Mouse (Mus musculus): ENCODE data around the gene Acmsd.

DNA sequence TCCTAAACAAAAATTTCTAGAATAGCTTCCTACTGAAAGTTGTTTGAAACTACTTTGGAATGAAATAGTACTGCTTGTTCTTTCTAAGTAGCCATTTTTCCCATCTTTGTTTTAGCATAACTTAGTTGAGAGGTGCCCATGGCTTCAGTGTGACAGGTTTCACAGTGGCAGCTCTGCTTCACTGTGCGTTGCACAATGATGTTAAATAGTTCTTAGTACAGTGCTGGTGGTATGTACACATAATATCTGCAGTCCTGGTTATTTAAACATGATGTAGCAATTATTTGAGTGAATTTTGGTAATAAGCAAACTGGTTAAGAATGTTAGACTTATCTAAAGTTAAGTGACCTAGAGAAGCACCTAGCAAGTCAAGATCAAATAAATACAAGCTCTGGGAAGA, 64.2 kb downstream of the Acmsd start:
- TF ChIP-seq CTCF (IDR thresholded peaks at IDR 0.05; ENCODE audit: borderline replicate concordance, insufficient read depth, low read length), result no peak
- no peak for TF ChIP-seq POLR2A (IDR thresholded peaks at IDR 0.05; ENCODE audit: low read depth, low read length)

All from embryonic fibroblast, embryonic 13.5 days (primary cell).